Mouse (Mus musculus): ENCODE results near the gene Cd9.

The Cd9 gene

GRCm38 (mm10) chr6:125432522-125432921 is 62.1 kb downstream of the Cd9 start:
- no peak for DNase-seq

- DNase-seq = no peak
Measured at GRCm38 (mm10) chr6:125430982-125431381, 63.6 kb downstream of the Cd9 start.

GRCm38 (mm10) chr6:125430358-125430958 is 64.1 kb downstream of the Cd9 start:
- DNase-seq = no peak

- DNase-seq = no peak
Measured at GRCm38 (mm10) chr6:125429741-125430140, 64.8 kb downstream of the Cd9 start.

GRCm38 (mm10) chr6:125426383-125427360 is 67.9 kb downstream of the Cd9 start:
- peak; percentile 44 for DNase-seq

- DNase-seq = no peak
Measured at GRCm38 (mm10) chr6:125425205-125426090, 69.1 kb downstream of the Cd9 start.

GRCm38 (mm10) chr6:125424156-125424555 is 70.4 kb downstream of the Cd9 start:
- DNase-seq = no peak

- DNase-seq = no peak
Measured at GRCm38 (mm10) chr6:125423507-125423906, 71.1 kb downstream of the Cd9 start.

- no peak for DNase-seq
Measured at GRCm38 (mm10) chr6:125423099-125423498, 71.5 kb downstream of the Cd9 start.

GRCm38 (mm10) chr6:125422051-125422822 is 72.4 kb downstream of the Cd9 start:
- DNase-seq = no peak

GRCm38 (mm10) chr6:125420458-125421063 is 74.0 kb downstream of the Cd9 start:
- DNase-seq = no peak

- DNase-seq = peak; percentile 54
Measured at GRCm38 (mm10) chr6:125418744-125419143, 75.8 kb downstream of the Cd9 start.

- DNase-seq = no peak
Measured at GRCm38 (mm10) chr6:125413326-125413725, 81.3 kb downstream of the Cd9 start.

- DNase-seq = no peak
Measured at GRCm38 (mm10) chr6:125411661-125412060, 82.9 kb downstream of the Cd9 start.

- DNase-seq = no peak
Measured at GRCm38 (mm10) chr6:125410995-125411547, 83.5 kb downstream of the Cd9 start.

- DNase-seq = no peak
Measured at GRCm38 (mm10) chr6:125410551-125410950, 84.0 kb downstream of the Cd9 start.

All from cerebellum, adult 9-11 months (tissue).